20 mouse cellular contexts compared by ENCODE assay signal in the genomic region with DNA sequence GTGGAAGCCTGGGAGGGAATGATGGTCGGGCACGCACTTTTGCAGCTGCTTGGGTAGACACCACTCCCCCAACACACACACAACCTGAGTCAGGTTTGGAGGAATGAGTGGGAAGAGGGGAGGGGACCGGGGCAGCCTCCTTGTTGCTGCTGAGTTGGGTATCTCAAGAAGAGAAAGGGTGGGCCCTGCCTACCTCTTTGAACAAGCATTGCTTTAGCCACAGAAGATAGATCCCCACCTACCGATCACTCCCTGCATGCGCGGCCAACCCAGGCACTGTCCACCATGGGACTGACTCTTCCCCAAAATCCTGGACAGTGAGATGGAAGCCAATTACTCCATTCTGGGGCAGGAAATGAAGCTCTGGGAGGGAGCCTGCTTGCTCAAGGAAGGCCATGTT.
"Had no signal": no experiment of that assay in that cellular context is flagged by ENCODE, and none has a peak within 500 bp of the region (broad histone marks: within the 10 kb centered on the region; RNA-seq: fewer than 3 reads in every experiment).

No protein-coding gene starts in this region.

- H3K9ac ChIP-seq: embryonic facial prominence, embryonic 12.5 days; embryonic facial prominence, embryonic 13.5 days; embryonic facial prominence, embryonic 15.5 days; forebrain, embryonic 12.5 days; forebrain, embryonic 13.5 days; forebrain, embryonic 15.5 days; forebrain, postnatal 0 days had no signal

- H3K4me2 ChIP-seq: embryonic facial prominence, embryonic 12.5 days; embryonic facial prominence, embryonic 13.5 days; embryonic facial prominence, embryonic 15.5 days; forebrain, embryonic 12.5 days; forebrain, embryonic 13.5 days; forebrain, embryonic 15.5 days had no signal

- H3K27ac ChIP-seq: embryonic facial prominence, embryonic 10.5 days; embryonic facial prominence, embryonic 12.5 days; embryonic facial prominence, embryonic 13.5 days; embryonic facial prominence, embryonic 15.5 days; forebrain, embryonic 10.5 days; forebrain, embryonic 12.5 days; forebrain, embryonic 13.5 days; forebrain, embryonic 15.5 days; gastrocnemius, adult 2 months; heart, adult 2 months had no signal

- H3K9me3 ChIP-seq: embryonic facial prominence, embryonic 10.5 days; embryonic facial prominence, embryonic 12.5 days; embryonic facial prominence, embryonic 13.5 days; embryonic facial prominence, embryonic 15.5 days; forebrain, embryonic 10.5 days; forebrain, embryonic 12.5 days; forebrain, embryonic 13.5 days; forebrain, embryonic 15.5 days had no signal

- ATAC-seq: forebrain, embryonic 13.5 days; forebrain, embryonic 14.5 days; forebrain, embryonic 15.5 days; forebrain, embryonic 16.5 days; forebrain, postnatal 0 days had no signal

- H3K36me3 ChIP-seq: embryonic facial prominence, embryonic 10.5 days; embryonic facial prominence, embryonic 12.5 days; embryonic facial prominence, embryonic 13.5 days; embryonic facial prominence, embryonic 15.5 days; forebrain, embryonic 10.5 days; forebrain, embryonic 12.5 days; forebrain, embryonic 15.5 days had no signal

- DNase-seq: embryo, embryonic 11 days; forebrain, postnatal 0 days; gastrocnemius, adult 2 months; gastrocnemius, postnatal 10 days; gastrocnemius, postnatal 14 days; gastrocnemius, postnatal 25 days; gastrocnemius, postnatal 36 days; heart, adult 18-20 months; heart, adult 2 months had no signal

- H3K4me3 ChIP-seq: embryonic facial prominence, embryonic 10.5 days; embryonic facial prominence, embryonic 12.5 days; embryonic facial prominence, embryonic 13.5 days; embryonic facial prominence, embryonic 15.5 days; erythroblast, embryonic 14.5 days; forebrain, embryonic 10.5 days; forebrain, embryonic 12.5 days; forebrain, embryonic 13.5 days; forebrain, embryonic 15.5 days; gastrocnemius, adult 2 months; heart, adult 2 months had no signal

- H3K27me3 ChIP-seq: embryonic facial prominence, embryonic 15.5 days; forebrain, embryonic 13.5 days; forebrain, embryonic 15.5 days had no signal
